Mouse (Mus musculus) forebrain, embryonic 13.5 days (tissue): ENCODE measurements around the gene Foxj2. TPM values are rescaled to one million over a fixed set of nuclear protein-coding genes. Genes with fewer than 3 reads are reported as not detected.
A peak's percentile ranks its signal among the peaks of the same experiment; 100 is the strongest.

Experiments used
- ATAC-seq: fragments of 200-750 bp; cut with Nextera tagmentation; 2 replicates; pipeline ENCODE4 v1.8.0; 2017
- H3K27ac ChIP-seq: fragments of 300-500 bp; sonication (generic); 2 replicates; pipeline ENCODE4 v1.5.1; 2015; ENCODE audit warnings: inconsistent platforms, mild to moderate bottlenecking, moderate library complexity
- H3K27me3 ChIP-seq: fragments of 300-500 bp; sonication (generic); 2 replicates; pipeline ENCODE4 v1.6.1; 2015; ENCODE audit warnings: mild to moderate bottlenecking, inconsistent platforms
- H3K36me3 ChIP-seq: fragments of 300-500 bp; sonication (generic); 2 replicates; pipeline ENCODE4 v1.6.1; 2015; ENCODE audit warnings: mild to moderate bottlenecking, inconsistent platforms; ENCODE audit not compliant: poor library complexity, severe bottlenecking
- H3K4me1 ChIP-seq: fragments of 300-500 bp; sonication (generic); 2 replicates; pipeline ENCODE4 v1.6.1; 2015; ENCODE audit warnings: inconsistent platforms
- H3K4me2 ChIP-seq: fragments of 300-500 bp; sonication (generic); 2 replicates; pipeline ENCODE4 v1.6.1; 2015; ENCODE audit warnings: inconsistent platforms, mild to moderate bottlenecking, moderate library complexity
- H3K4me3 ChIP-seq: fragments of 300-500 bp; sonication (generic); 2 replicates; pipeline ENCODE4 v1.5.1; 2015; ENCODE audit warnings: mild to moderate bottlenecking, inconsistent platforms
- H3K9ac ChIP-seq: fragments of 300-500 bp; sonication (generic); 2 replicates; pipeline ENCODE4 v1.6.1; 2015; ENCODE audit warnings: mild to moderate bottlenecking, inconsistent platforms
- H3K9me3 ChIP-seq: fragments of 300-500 bp; sonication (generic); replicated peaks from 2 replicates; pipeline ENCODE4 v1.6.1; 2016; ENCODE audit warnings: inconsistent platforms
- WGBS: fragments of 180-500 bp; shearing (Covaris S2); methylation state at CpG from one replicate; pipeline ENCODE4 v1.1.7; 2015; 5-methylcytosine and 5-hydroxymethylcytosine counted together
- polyA plus RNA-seq: library from polyadenylated mRNA; unstranded; fragments of >200 nt; fragmentation: Nextera tagmentation; extraction: Ambion mirVana; gene quantifications from 2 replicates; pipeline ENCODE4 v1.2.1, GENCODE M21; 2015

Gene Foxj2
- polyA plus RNA-seq, 1 experiment from 2014 or later: 4.4 TPM

- Histone ChIP-seq H3K4me1 (peaks cover 48% of the 10 kb centered on the region), H3K27ac (no peak overlapping the region), H3K27me3 (no peaks in the 10 kb centered on the region), H3K36me3 (peaks cover 6% of the 10 kb centered on the region; the same call in 1 of the 2 replicates), H3K4me3 (peak overlapping the region; percentile 91), H3K9ac (peak overlapping the region; percentile 94), H3K4me2 (peak overlapping the region; percentile 82), H3K9me3 (no peaks in the 10 kb centered on the region)
- WGBS: 27% methylated on average over 15 of the region's 15 CpGs
- ATAC-seq: no peak
Measured at GRCm38 (mm10) chr6:122820799-122821650, 1.3 kb downstream of the Foxj2 start.

- ATAC-seq: no peak
- H3K9ac ChIP-seq: no peak overlapping the region
- H3K4me1 ChIP-seq: peaks cover 56% of the 10 kb centered on the region
- no peaks in the 10 kb centered on the region for H3K27me3 ChIP-seq
- peak overlapping the region; percentile 82; the same call in 1 of the 2 replicates for H3K4me2 ChIP-seq
- H3K27ac ChIP-seq: no peak overlapping the region
- no peak overlapping the region for H3K4me3 ChIP-seq
- H3K36me3 ChIP-seq: peaks cover 6% of the 10 kb centered on the region; the same call in 1 of the 2 replicates
- 86% methylated on average over 9 of the region's 9 CpGs for WGBS
- H3K9me3 ChIP-seq: no peaks in the 10 kb centered on the region
Measured at GRCm38 (mm10) chr6:122821822-122822221, 2.1 kb downstream of the Foxj2 start.

- WGBS: 57% methylated on average over 10 of the region's 10 CpGs
- Histone ChIP-seq H3K27ac (no peak overlapping the region), H3K9ac (no peak overlapping the region), H3K9me3 (no peaks in the 10 kb centered on the region), H3K4me3 (no peak overlapping the region), H3K4me1 (peaks cover 54% of the 10 kb centered on the region), H3K36me3 (peaks cover 12% of the 10 kb centered on the region; the same call in 1 of the 2 replicates), H3K27me3 (no peaks in the 10 kb centered on the region), H3K4me2 (no peak overlapping the region)
- no peak for ATAC-seq
Measured at GRCm38 (mm10) chr6:122824086-122824485, 4.4 kb downstream of the Foxj2 start.

GRCm38 (mm10) chr6:122825166-122825565 lies 5.5 kb downstream of the Foxj2 start:
- ATAC-seq: no peak
- 91% methylated on average over 9 of the region's 9 CpGs for WGBS
- Histone ChIP-seq H3K27me3 (no peaks in the 10 kb centered on the region), H3K9ac (no peak overlapping the region), H3K4me1 (peaks cover 48% of the 10 kb centered on the region), H3K27ac (no peak overlapping the region), H3K4me3 (no peak overlapping the region), H3K36me3 (peaks cover 22% of the 10 kb centered on the region; the same call in 1 of the 2 replicates), H3K4me2 (no peak overlapping the region), H3K9me3 (no peaks in the 10 kb centered on the region)

GRCm38 (mm10) chr6:122825923-122826742 lies 6.4 kb downstream of the Foxj2 start:
- Histone ChIP-seq H3K27me3 (no peaks in the 10 kb centered on the region), H3K4me2 (peak overlapping the region; percentile 67), H3K9ac (peak overlapping the region; percentile 58), H3K36me3 (peaks cover 29% of the 10 kb centered on the region; the same call in 1 of the 2 replicates), H3K4me1 (peaks cover 39% of the 10 kb centered on the region), H3K4me3 (peak overlapping the region; percentile 33), H3K27ac (no peak overlapping the region), H3K9me3 (no peaks in the 10 kb centered on the region)
- 3% methylated on average over 29 of the region's 29 CpGs for WGBS
- ATAC-seq: peak; percentile 71

GRCm38 (mm10) chr6:122828086-122828485 lies 8.4 kb downstream of the Foxj2 start:
- Histone ChIP-seq H3K4me1 (peaks cover 24% of the 10 kb centered on the region), H3K36me3 (peaks cover 37% of the 10 kb centered on the region; the same call in 1 of the 2 replicates), H3K27ac (no peak overlapping the region), H3K4me2 (no peak overlapping the region), H3K9me3 (no peaks in the 10 kb centered on the region), H3K9ac (no peak overlapping the region), H3K4me3 (no peak overlapping the region), H3K27me3 (no peaks in the 10 kb centered on the region)
- no peak for ATAC-seq
- 44% methylated on average over 13 of the region's 13 CpGs for WGBS

- no peak overlapping the region for H3K4me2 ChIP-seq
- WGBS: 87% methylated on average over 7 of the region's 7 CpGs
Measured at GRCm38 (mm10) chr6:122832880-122833279, 13.2 kb downstream of the Foxj2 start.

GRCm38 (mm10) chr6:122834365-122834764 lies 14.7 kb downstream of the Foxj2 start:
- Histone ChIP-seq H3K4me1 (no peaks in the 10 kb centered on the region), H3K4me2 (no peak overlapping the region), H3K27me3 (no peaks in the 10 kb centered on the region), H3K9me3 (no peaks in the 10 kb centered on the region), H3K27ac (no peak overlapping the region), H3K4me3 (no peak overlapping the region), H3K9ac (no peak overlapping the region), H3K36me3 (peaks cover 78% of the 10 kb centered on the region)
- WGBS: 63% methylated on average over 4 of the region's 4 CpGs
- ATAC-seq: no peak

More at GRCm38 (mm10) chr6:122832880-122833279, 13.2 kb downstream of the Foxj2 start:
- Histone ChIP-seq H3K36me3 (peaks cover 71% of the 10 kb centered on the region), H3K4me3 (no peak overlapping the region), H3K4me1 (no peaks in the 10 kb centered on the region), H3K27ac (no peak overlapping the region), H3K9ac (no peak overlapping the region), H3K27me3 (no peaks in the 10 kb centered on the region), H3K9me3 (no peaks in the 10 kb centered on the region)
- ATAC-seq: no peak

GRCm38 (mm10) chr6:122836974-122837373 lies 17.3 kb downstream of the Foxj2 start:
- no peaks in the 10 kb centered on the region for H3K27me3 ChIP-seq

GRCm38 (mm10) chr6:122837539-122837938 lies 17.8 kb downstream of the Foxj2 start:
- Histone ChIP-seq H3K4me1 (no peaks in the 10 kb centered on the region), H3K9me3 (no peaks in the 10 kb centered on the region), H3K36me3 (peaks cover 86% of the 10 kb centered on the region), H3K27ac (no peak overlapping the region), H3K27me3 (no peaks in the 10 kb centered on the region), H3K9ac (no peak overlapping the region), H3K4me2 (no peak overlapping the region), H3K4me3 (no peak overlapping the region)
- whole genome bisulfite sequencing: 93% methylated on average over 5 of the region's 5 CpGs
- no peak for ATAC-seq

More at GRCm38 (mm10) chr6:122836974-122837373, 17.3 kb downstream of the Foxj2 start:
- no peak for ATAC-seq
- H3K9me3 ChIP-seq: no peaks in the 10 kb centered on the region
- H3K4me1 ChIP-seq: no peaks in the 10 kb centered on the region
- no peak overlapping the region for H3K27ac ChIP-seq
- H3K36me3 ChIP-seq: peaks cover 84% of the 10 kb centered on the region
- no peak overlapping the region for H3K4me3 ChIP-seq
- H3K9ac ChIP-seq: no peak overlapping the region
- no peak overlapping the region for H3K4me2 ChIP-seq
- WGBS: 100% methylated on average over 3 of the region's 3 CpGs

- H3K9ac ChIP-seq: no peak overlapping the region
- ATAC-seq: peak; percentile 38; the same call in 1 of the 2 replicates
- no peak overlapping the region for H3K27ac ChIP-seq
- no peaks in the 10 kb centered on the region for H3K4me1 ChIP-seq
- H3K4me2 ChIP-seq: no peak overlapping the region
- H3K27me3 ChIP-seq: no peaks in the 10 kb centered on the region
- peaks cover 66% of the 10 kb centered on the region for H3K36me3 ChIP-seq
- H3K9me3 ChIP-seq: no peaks in the 10 kb centered on the region
- WGBS: 89% methylated on average over 6 of the region's 6 CpGs
- no peak overlapping the region for H3K4me3 ChIP-seq
Measured at GRCm38 (mm10) chr6:122843759-122844158, 24.0 kb downstream of the Foxj2 start.

GRCm38 (mm10) chr6:122852696-122853095 lies 33.0 kb downstream of the Foxj2 start:
- H3K4me3 ChIP-seq: no peak overlapping the region
- H3K36me3 ChIP-seq: no peaks in the 10 kb centered on the region
- no peak overlapping the region for H3K4me2 ChIP-seq
- no peaks in the 10 kb centered on the region for H3K27me3 ChIP-seq
- ATAC-seq: no peak
- no peaks in the 10 kb centered on the region for H3K9me3 ChIP-seq
- no peak overlapping the region for H3K27ac ChIP-seq
- H3K9ac ChIP-seq: no peak overlapping the region
- 73% methylated on average over 2 of the region's 2 CpGs for WGBS
- no peaks in the 10 kb centered on the region for H3K4me1 ChIP-seq
